Mouse (Mus musculus) C2C12 (cell line): ENCODE results near the gene Mib2.

Source experiments
- CTCF ChIP-seq: IDR thresholded peaks from one replicate; pipeline ENCODE4 v1.5.1; 2011; ENCODE audit not compliant: control insufficient read depth, insufficient read depth, insufficient read length
- MYOD1 ChIP-seq: IDR thresholded peaks from one replicate; pipeline ENCODE4 v1.6.1; 2011; ENCODE audit warnings: low read depth; ENCODE audit not compliant: control insufficient read depth, insufficient read length
- USF1 ChIP-seq: IDR thresholded peaks from one replicate; pipeline ENCODE4 v1.6.1; 2011; ENCODE audit warnings: low read depth, mild to moderate bottlenecking, control low read depth, moderate library complexity

- TF ChIP-seq USF1 (no peak), CTCF (no peak), MYOD1 (no peak)
These were observed 39.6 kb upstream of the Mib2 start for GRCm38 (mm10) chr4:155708582-155708981.
